Mouse (Mus musculus): Measurements from ENCODE around the gene Hs3st3b1. TPM values are rescaled to one million over a fixed set of nuclear protein-coding genes. Genes with fewer than 3 reads are reported as not detected.

Gene Hs3st3b1
- polyA plus RNA-seq, 1 experiment: 0.84 TPM

DNA sequence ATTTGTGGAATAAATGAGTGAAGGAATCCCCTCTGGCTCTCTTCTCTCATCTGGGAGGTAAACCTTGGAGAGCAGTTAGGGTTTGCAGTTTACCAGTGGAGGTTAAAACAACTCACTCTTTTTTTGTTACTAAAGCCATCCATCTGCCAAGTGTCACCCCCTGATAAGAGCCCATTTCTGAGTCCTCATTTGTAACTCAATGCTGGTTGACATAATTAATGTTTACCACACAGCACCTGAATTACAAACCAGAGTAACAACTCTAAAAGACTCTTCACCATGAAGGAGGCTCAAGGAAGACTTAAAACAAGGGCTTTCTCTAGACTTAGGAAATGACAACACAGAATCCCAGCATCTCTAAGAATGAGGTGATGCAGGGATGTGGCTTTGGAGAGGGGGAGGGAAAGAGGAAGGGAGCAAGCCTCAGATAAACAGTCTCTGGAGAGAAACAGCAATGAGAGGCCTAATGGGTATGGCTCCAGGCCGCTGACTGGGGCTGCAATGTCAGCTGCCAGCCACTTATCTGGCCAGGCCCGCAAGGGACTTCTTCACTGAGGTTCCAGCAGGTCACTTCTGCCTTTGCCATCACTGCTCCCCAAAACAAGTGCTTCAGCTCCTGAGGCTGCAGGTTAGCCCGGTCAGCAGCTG lies 46.4 kb upstream of the Hs3st3b1 start:
- no peak overlapping the region for H3ac ChIP-seq (ENCODE audit: control insufficient read depth, insufficient read length)
- no peaks in the 10 kb centered on the region for H3K79me2 ChIP-seq (ENCODE audit: control insufficient read depth, insufficient read depth)
- H3K4me3 ChIP-seq: no peak overlapping the region
- no peak overlapping the region for H3K4me2 ChIP-seq (ENCODE audit: low read depth)
- no peaks in the 10 kb centered on the region for H3K36me3 ChIP-seq (ENCODE audit: control insufficient read depth, insufficient read depth)
- TF ChIP-seq CEBPB (IDR thresholded peaks at IDR 0.05; ENCODE audit: insufficient read depth, poor library complexity, severe bottlenecking) (no peak), REST (IDR thresholded peaks at IDR 0.05; ENCODE audit: insufficient read depth, insufficient read length) (no peak), POLR2A (IDR thresholded peaks at IDR 0.05; ENCODE audit: insufficient read length, low read depth) (no peak), SRF (IDR thresholded peaks at IDR 0.05; ENCODE audit: control insufficient read depth, insufficient read length, low read depth) (no peak), MYOG (IDR thresholded peaks at IDR 0.05; ENCODE audit: control insufficient read depth in 1 of 3, insufficient read depth in 1 of 3, insufficient read length in 2 of 3, low read depth in 2 of 3) (no peak), MAX (IDR thresholded peaks at IDR 0.05; ENCODE audit: low read depth) (no peak), E2F4 (IDR thresholded peaks at IDR 0.05; ENCODE audit: insufficient read depth) (no peak), USF1 (IDR thresholded peaks at IDR 0.05; ENCODE audit: low read depth) (no peak)
- no peaks in the 10 kb centered on the region for H3K27me3 ChIP-seq (ENCODE audit: control insufficient read depth, insufficient read depth, insufficient read length)

DNA sequence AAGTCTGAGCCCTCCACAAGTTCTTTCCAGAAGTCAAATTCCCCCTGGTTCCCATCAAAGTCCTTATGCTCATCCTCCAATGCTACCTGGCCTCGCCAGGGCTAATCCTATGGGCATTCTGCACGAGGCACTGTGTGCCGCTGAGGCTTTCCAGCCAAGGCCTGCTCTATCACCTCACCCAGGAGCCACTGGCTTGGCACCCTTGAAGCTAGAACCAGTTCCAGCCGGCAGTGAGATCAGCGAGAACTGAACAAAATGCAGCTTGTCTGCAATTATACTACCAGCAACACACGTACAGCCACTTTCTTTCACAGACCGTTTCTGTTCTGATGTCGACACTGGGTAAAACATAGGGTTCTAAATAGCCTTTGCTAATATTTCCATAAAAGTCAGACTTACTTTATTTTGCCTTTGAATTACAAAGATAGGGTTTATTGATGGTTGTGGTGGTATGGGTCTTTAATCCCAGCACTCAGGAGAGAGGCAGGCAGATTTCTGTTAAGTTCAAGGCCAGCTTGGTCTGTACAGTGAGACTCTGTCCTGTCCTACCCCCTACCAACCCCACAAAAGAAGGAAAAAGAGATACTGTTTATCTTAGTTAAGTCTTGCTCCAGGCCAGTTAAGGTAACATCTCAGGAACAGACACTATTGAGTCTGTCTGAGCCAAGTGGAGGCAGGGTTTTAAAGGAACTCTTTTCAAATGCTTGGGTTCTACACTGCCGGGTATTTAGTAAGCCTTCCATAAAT lies 45.7 kb upstream of the Hs3st3b1 start:
- TF ChIP-seq USF1 (IDR thresholded peaks at IDR 0.05; ENCODE audit: low read depth) (no peak), TCF3 (IDR thresholded peaks at IDR 0.05; ENCODE audit: insufficient read length, low read depth) (no peak), MYOD1 (IDR thresholded peaks at IDR 0.05; ENCODE audit: control insufficient read depth in 1 of 3, insufficient read length in 2 of 3, low read depth in 2 of 3) (no peak), TCF12 (IDR thresholded peaks at IDR 0.05; ENCODE audit: insufficient read depth, poor library complexity, severe bottlenecking) (no peak), POLR2A (IDR thresholded peaks at IDR 0.05; ENCODE audit: insufficient read length, low read depth) (no peak), MAX (IDR thresholded peaks at IDR 0.05; ENCODE audit: low read depth) (no peak), POLR2AphosphoS2 (IDR thresholded peaks at IDR 0.05; ENCODE audit: insufficient read length, low read depth) (no peak), CEBPB (IDR thresholded peaks at IDR 0.05; ENCODE audit: insufficient read depth, poor library complexity, severe bottlenecking) (no peak), E2F4 (IDR thresholded peaks at IDR 0.05; ENCODE audit: insufficient read depth) (no peak), SRF (IDR thresholded peaks at IDR 0.05; ENCODE audit: control insufficient read depth, insufficient read length, low read depth) (no peak), MYOG (IDR thresholded peaks at IDR 0.05; ENCODE audit: control insufficient read depth in 1 of 3, insufficient read depth in 1 of 3, insufficient read length in 2 of 3, low read depth in 2 of 3) (no peak), REST (IDR thresholded peaks at IDR 0.05; ENCODE audit: insufficient read depth, insufficient read length) (no peak)
- H3K27me3 ChIP-seq (ENCODE audit: control insufficient read depth, insufficient read depth, insufficient read length): no peaks in the 10 kb centered on the region
- no peak overlapping the region for H3K4me2 ChIP-seq (ENCODE audit: low read depth)
- H3K36me3 ChIP-seq (ENCODE audit: control insufficient read depth, insufficient read depth): no peaks in the 10 kb centered on the region
- no peak overlapping the region for H3ac ChIP-seq (ENCODE audit: control insufficient read depth, insufficient read length)
- no peak overlapping the region for H3K4me3 ChIP-seq
- no peaks in the 10 kb centered on the region for H3K79me2 ChIP-seq (ENCODE audit: control insufficient read depth, insufficient read depth)

DNA sequence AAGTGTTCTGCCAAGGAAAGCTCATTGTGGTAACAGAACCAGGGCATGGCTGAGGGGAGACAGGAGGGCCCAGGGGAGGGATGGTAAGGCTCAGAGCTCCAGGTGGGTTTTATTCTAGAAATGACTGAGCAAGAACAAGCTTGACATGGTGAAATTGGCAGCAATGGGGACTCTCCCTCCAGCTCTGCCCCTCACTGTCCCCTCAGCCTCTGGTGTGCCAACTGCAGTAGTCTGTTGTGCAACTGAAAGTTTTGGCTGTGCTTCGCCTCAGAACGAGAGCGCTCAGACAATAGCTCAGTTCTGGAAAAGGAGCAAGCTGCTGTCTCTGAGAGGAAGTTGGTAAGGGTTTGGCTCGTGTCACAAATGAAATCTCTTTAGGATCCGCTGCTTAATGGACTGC lies 43.3 kb upstream of the Hs3st3b1 start:
- Histone ChIP-seq H3K4me2 (ENCODE audit: low read depth) (no peak overlapping the region), H3ac (ENCODE audit: control insufficient read depth, insufficient read length) (no peak overlapping the region), H3K4me3 (no peak overlapping the region), H3K27me3 (ENCODE audit: control insufficient read depth, insufficient read depth, insufficient read length) (no peaks in the 10 kb centered on the region), H3K79me2 (ENCODE audit: control insufficient read depth, insufficient read depth) (no peaks in the 10 kb centered on the region), H3K36me3 (ENCODE audit: control insufficient read depth, insufficient read depth) (no peaks in the 10 kb centered on the region)
- TF ChIP-seq SRF (IDR thresholded peaks at IDR 0.05; ENCODE audit: control insufficient read depth, insufficient read length, low read depth): no peak
- TF ChIP-seq USF1 (IDR thresholded peaks at IDR 0.05; ENCODE audit: low read depth): no peak
- no peak for TF ChIP-seq CEBPB (IDR thresholded peaks at IDR 0.05; ENCODE audit: insufficient read depth, poor library complexity, severe bottlenecking)
- no peak for TF ChIP-seq E2F4 (IDR thresholded peaks at IDR 0.05; ENCODE audit: insufficient read depth)
- no peak for TF ChIP-seq POLR2A (IDR thresholded peaks at IDR 0.05; ENCODE audit: insufficient read length, low read depth)
- TF ChIP-seq MYOG (IDR thresholded peaks at IDR 0.05; ENCODE audit: control insufficient read depth in 1 of 3, insufficient read depth in 1 of 3, insufficient read length in 2 of 3, low read depth in 2 of 3): no peak
- no peak for TF ChIP-seq POLR2AphosphoS2 (IDR thresholded peaks at IDR 0.05; ENCODE audit: insufficient read length, low read depth)
- TF ChIP-seq MYOD1 (IDR thresholded peaks at IDR 0.05; ENCODE audit: control insufficient read depth in 1 of 3, insufficient read length in 2 of 3, low read depth in 2 of 3): no peak
- no peak for TF ChIP-seq TCF3 (IDR thresholded peaks at IDR 0.05; ENCODE audit: insufficient read length, low read depth)
- TF ChIP-seq REST (IDR thresholded peaks at IDR 0.05; ENCODE audit: insufficient read depth, insufficient read length): no peak
- TF ChIP-seq MAX (IDR thresholded peaks at IDR 0.05; ENCODE audit: low read depth): no peak
- TF ChIP-seq TCF12 (IDR thresholded peaks at IDR 0.05; ENCODE audit: insufficient read depth, poor library complexity, severe bottlenecking): no peak

DNA sequence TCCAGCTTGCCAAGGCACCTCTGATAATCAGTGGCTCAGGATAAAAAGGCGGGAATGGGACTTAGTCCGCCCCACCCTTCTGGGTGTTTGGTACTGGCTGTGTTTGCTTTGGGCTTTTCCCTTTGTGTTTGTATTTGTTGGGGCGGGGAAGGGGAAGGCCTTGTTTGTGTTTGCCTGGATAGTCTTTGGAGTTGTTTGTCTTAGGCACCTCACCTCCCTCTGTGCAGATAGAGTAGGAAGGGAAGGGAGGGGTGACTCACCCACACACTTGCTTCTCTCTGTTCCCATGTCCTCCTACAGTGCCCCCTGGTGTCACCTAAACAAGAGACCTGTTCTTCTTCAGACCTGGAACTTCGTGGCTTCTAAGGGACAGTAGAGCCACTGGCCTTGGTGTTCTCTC lies 35.1 kb upstream of the Hs3st3b1 start:
- Histone ChIP-seq H3K36me3 (ENCODE audit: control insufficient read depth, insufficient read depth) (no peaks in the 10 kb centered on the region), H3ac (ENCODE audit: control insufficient read depth, insufficient read length) (no peak overlapping the region), H3K4me3 (no peak overlapping the region), H3K4me2 (ENCODE audit: low read depth) (no peak overlapping the region), H3K27me3 (ENCODE audit: control insufficient read depth, insufficient read depth, insufficient read length) (no peaks in the 10 kb centered on the region), H3K79me2 (ENCODE audit: control insufficient read depth, insufficient read depth) (no peaks in the 10 kb centered on the region)
- TF ChIP-seq POLR2AphosphoS2 (IDR thresholded peaks at IDR 0.05; ENCODE audit: insufficient read length, low read depth): no peak
- TF ChIP-seq REST (IDR thresholded peaks at IDR 0.05; ENCODE audit: insufficient read depth, insufficient read length): no peak
- no peak for TF ChIP-seq MAX (IDR thresholded peaks at IDR 0.05; ENCODE audit: low read depth)
